Mouse (Mus musculus) midbrain, embryonic 13.5 days (tissue): ENCODE results near the gene Pwp2. TPM values are rescaled to one million over a fixed set of nuclear protein-coding genes. Genes with fewer than 3 reads are reported as not detected.

Experiments used
- ATAC-seq: fragments of 200-750 bp; cut with Nextera tagmentation; 2 replicates; pipeline ENCODE4 v1.8.0; 2017; ENCODE audit warnings: mild to moderate bottlenecking, moderate TSS enrichment, moderate library complexity
- H3K27ac ChIP-seq: fragments of 300-500 bp; sonication (generic); 2 replicates; pipeline ENCODE4 v1.5.1; 2015; ENCODE audit warnings: inconsistent platforms, mild to moderate bottlenecking, moderate library complexity
- H3K27me3 ChIP-seq: fragments of 300-500 bp; sonication (generic); 2 replicates; pipeline ENCODE4 v1.6.1; 2015; ENCODE audit warnings: mild to moderate bottlenecking, inconsistent platforms
- H3K36me3 ChIP-seq: fragments of 300-500 bp; sonication (generic); 2 replicates; pipeline ENCODE4 v1.6.1; 2015; ENCODE audit warnings: mild to moderate bottlenecking, inconsistent platforms
- H3K4me1 ChIP-seq: fragments of 300-500 bp; sonication (generic); replicated peaks from 2 replicates; pipeline ENCODE4 v1.6.1; 2015; ENCODE audit warnings: inconsistent platforms
- H3K4me2 ChIP-seq: fragments of 300-500 bp; sonication (generic); replicated peaks from 2 replicates; pipeline ENCODE4 v1.6.1; 2015; ENCODE audit warnings: moderate library complexity, mild to moderate bottlenecking, inconsistent platforms
- H3K4me3 ChIP-seq: fragments of 300-500 bp; sonication (generic); replicated peaks from 2 replicates; pipeline ENCODE4 v1.5.1; 2015; ENCODE audit warnings: mild to moderate bottlenecking, inconsistent platforms
- H3K9ac ChIP-seq: fragments of 300-500 bp; sonication (generic); replicated peaks from 2 replicates; pipeline ENCODE4 v1.6.1; 2015; ENCODE audit warnings: mild to moderate bottlenecking, inconsistent platforms
- H3K9me3 ChIP-seq: fragments of 300-500 bp; sonication (generic); 2 replicates; pipeline ENCODE4 v1.6.1; 2016; ENCODE audit warnings: mild to moderate bottlenecking, inconsistent platforms
- WGBS: fragments of 180-500 bp; shearing (Covaris S2); methylation state at CpG from one replicate; pipeline ENCODE4 v1.1.7; 2015; 5-methylcytosine and 5-hydroxymethylcytosine counted together
- polyA plus RNA-seq: library from polyadenylated mRNA; unstranded; fragments of >200 nt; fragmentation: Nextera tagmentation; extraction: Ambion mirVana; gene quantifications from 2 replicates; pipeline ENCODE4 v1.2.1, GENCODE M21; 2015

Gene Pwp2
- polyA plus RNA-seq, 1 experiment from 2014 or later = 18.1 TPM

DNA sequence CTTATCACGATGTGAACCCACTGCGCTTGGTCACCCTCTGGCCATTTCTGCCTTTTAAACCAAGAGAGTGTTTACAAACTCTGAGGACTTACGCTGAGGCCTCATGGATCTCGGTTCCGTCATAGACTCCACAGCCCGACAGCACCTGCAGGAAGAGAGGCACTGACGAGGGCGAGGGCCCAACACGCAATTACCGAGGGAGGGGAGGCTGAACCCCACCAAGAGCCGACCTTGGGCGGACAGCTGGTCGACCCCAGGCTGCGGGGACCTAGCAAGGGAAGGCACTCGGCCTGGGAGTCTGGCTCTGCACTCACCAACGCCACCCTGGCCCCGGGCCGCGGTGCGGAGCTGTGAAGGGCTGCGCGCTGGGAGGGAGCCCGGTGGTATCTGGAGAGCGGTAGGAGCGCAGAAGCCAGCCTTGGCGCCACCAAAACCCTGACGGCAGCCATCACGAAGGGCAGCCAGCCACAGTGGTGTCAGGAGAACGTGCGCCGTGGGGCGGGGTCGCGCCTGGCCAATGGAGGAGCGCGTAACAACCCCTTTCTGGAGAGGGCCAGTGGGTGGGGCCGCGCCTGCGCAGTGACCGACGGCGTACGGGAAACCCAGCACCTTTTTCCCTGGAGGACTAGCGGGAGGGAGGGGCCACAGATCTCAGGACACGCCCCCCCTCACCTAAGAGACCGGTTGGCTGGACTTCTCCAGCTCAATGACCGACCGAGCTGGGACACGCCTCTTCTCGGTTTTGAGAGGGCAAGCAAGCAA lies 15.5 kb downstream of the Pwp2 start, which contains the start of gene D10Jhu81e:
Gene D10Jhu81e (minus strand): TSS at position 502 of the 762 bp plus-strand sequence.
- no peaks in the 10 kb centered on the region for H3K9me3 ChIP-seq
- no peaks in the 10 kb centered on the region for H3K27me3 ChIP-seq
- peak within 1 kb of the TSS; percentile 90 for H3K4me2 ChIP-seq
- peaks cover 71% of the 10 kb centered on the region for H3K36me3 ChIP-seq
- H3K4me3 ChIP-seq = peak within 1 kb of the TSS; percentile 80
- peak; percentile 96 for ATAC-seq
- peaks cover 28% of the 10 kb centered on the region for H3K4me1 ChIP-seq
- H3K27ac ChIP-seq = peak within 1 kb of the TSS; percentile 72
- peak within 1 kb of the TSS; percentile 91 for H3K9ac ChIP-seq
- 2% methylated on average over 50 of the region's 50 CpGs for WGBS

DNA sequence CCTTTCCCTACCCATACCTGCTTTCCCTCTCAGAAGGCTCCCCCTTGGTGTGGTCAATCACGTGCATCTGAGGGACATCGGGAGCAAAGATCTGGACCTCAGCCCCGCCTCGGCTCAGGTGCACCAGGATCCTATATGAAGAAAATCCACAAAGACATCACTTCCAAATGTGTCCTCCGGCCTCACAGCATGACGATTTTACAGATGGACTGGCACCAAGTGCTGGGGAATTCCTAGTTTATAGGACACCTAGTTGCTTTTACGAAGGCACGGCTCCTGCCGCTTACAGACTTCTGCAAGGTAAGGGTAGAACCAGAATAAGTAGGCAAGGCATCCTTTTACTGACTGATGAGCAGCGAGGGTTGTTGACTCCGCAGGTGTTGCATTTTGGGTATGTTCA lies 16.2 kb downstream of the Pwp2 start:
- no peaks in the 10 kb centered on the region for H3K27me3 ChIP-seq
- H3K4me2 ChIP-seq = peak overlapping the region; percentile 90
- peak overlapping the region; percentile 91 for H3K9ac ChIP-seq
- no peaks in the 10 kb centered on the region for H3K9me3 ChIP-seq
- H3K4me3 ChIP-seq = peak overlapping the region; percentile 80
- no peak for ATAC-seq
- H3K27ac ChIP-seq = no peak overlapping the region
- peaks cover 65% of the 10 kb centered on the region for H3K36me3 ChIP-seq
- peaks cover 28% of the 10 kb centered on the region for H3K4me1 ChIP-seq
- WGBS = 91% methylated on average over 11 of the region's 11 CpGs

DNA sequence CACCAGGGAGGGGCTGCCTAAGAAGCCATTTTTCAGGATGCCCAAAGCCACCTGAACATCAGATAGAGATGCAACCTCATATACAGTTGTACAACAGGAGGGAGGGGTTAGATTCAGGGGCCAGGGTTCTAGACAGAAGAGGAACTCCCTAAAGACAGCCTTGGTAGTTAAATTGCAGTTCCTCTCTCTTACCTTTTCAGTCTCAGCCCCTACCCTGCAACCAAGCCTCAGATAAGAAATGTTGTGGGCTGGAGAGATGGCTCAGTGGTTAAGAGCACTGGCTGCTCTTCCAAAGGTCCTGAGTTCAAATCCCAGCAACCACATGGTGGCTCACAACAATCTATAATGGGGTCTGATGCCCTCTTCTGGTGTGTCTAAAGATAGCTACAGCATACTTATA lies 17.2 kb downstream of the Pwp2 start:
- no peaks in the 10 kb centered on the region for H3K27me3 ChIP-seq
- H3K4me3 ChIP-seq = no peak overlapping the region
- H3K9me3 ChIP-seq = no peaks in the 10 kb centered on the region
- no peak overlapping the region for H3K9ac ChIP-seq
- H3K36me3 ChIP-seq = peaks cover 65% of the 10 kb centered on the region
- H3K4me1 ChIP-seq = peaks cover 28% of the 10 kb centered on the region
- no peak for ATAC-seq
- H3K4me2 ChIP-seq = no peak overlapping the region
- H3K27ac ChIP-seq = no peak overlapping the region

DNA sequence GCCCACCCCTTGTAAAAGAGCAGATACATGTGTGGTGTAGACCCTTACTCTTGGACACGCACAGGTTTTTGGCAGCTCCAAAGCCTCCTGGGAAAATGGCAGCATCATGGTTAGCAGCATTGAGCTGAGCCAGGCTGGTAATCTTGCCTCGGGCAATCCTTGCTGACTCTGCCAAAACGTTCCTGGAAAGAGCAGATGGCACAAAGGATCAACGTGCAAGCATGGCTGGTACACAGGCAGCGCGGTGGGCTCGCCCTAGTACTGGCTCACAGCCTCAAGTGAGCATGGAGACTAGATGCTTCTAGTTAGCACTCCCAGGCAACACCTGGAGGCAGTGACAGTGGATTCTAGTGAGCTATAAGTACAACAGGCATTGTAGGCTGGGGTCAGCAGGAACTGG lies 17.6 kb downstream of the Pwp2 start:
- no peak overlapping the region for H3K9ac ChIP-seq
- H3K4me3 ChIP-seq = no peak overlapping the region
- no peak for ATAC-seq
- H3K4me2 ChIP-seq = no peak overlapping the region
- no peak overlapping the region for H3K27ac ChIP-seq
- WGBS = 91% methylated on average over 7 of the region's 7 CpGs
- H3K27me3 ChIP-seq = no peaks in the 10 kb centered on the region
- H3K4me1 ChIP-seq = peaks cover 28% of the 10 kb centered on the region
- peaks cover 65% of the 10 kb centered on the region for H3K36me3 ChIP-seq
- H3K9me3 ChIP-seq = no peaks in the 10 kb centered on the region

DNA sequence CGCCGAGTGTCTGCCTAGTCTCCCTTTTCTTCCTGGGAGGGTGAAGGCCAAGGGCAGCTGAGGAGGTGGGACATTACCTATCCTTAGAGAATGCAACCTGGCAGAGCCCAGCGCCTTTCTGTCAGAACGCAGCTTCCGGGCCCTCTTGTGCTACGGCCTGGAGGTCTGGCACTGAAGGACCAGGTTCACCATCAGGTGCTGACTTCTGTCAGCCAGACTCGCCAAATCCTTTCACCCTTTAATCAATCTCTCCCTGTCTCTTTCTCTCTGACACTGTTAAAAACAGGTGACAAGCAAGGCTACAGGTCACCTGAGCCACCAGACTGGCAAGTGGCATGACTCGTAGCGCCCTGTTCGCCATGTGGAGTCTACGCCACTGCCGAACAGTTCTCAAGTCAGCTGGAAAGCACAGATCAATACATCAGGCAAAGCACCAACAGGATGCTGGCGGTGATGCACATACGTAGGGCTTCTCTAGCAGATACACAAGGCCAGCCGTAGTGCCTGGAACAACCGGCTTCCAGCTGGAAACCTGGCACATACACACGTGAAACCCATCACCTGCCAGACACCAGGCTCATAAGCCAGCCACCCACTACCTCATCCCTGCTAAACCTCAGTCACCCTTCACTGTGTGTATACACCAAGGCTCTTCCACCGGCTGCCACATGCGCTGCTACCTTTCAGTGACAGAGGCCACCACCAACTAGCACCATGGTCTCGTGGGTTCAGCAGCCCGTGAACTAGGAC lies 19.5 kb downstream of the Pwp2 start:
- Histone ChIP-seq H3K27ac (no peak overlapping the region), H3K27me3 (no peaks in the 10 kb centered on the region), H3K4me2 (no peak overlapping the region), H3K36me3 (peaks cover 62% of the 10 kb centered on the region), H3K9ac (no peak overlapping the region), H3K4me3 (no peak overlapping the region), H3K9me3 (no peaks in the 10 kb centered on the region), H3K4me1 (peaks cover 26% of the 10 kb centered on the region)
- 94% methylated on average over 21 of the region's 21 CpGs for WGBS
- no peak for ATAC-seq

DNA sequence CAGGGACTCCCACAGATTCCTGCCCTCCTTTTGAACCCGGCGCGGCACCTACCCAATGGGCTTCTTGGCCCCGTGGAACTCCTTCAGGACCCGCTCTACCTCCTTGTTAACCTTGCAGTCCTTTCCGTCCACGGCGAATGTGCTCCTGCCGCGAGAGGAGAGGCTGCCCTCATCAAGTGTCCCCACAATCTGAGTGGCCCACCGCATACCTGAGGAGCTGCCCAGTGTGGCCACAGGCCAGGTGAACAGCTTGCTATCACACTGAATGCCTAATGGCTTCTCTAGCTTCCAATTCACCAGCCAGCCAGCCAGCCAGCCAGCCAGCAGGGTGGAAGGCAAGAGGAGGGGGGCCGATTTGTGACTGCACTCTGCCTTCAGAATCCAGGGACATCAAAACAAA lies 20.2 kb downstream of the Pwp2 start:
- ATAC-seq = no peak
- no peak overlapping the region for H3K4me3 ChIP-seq
- H3K9ac ChIP-seq = no peak overlapping the region
- H3K36me3 ChIP-seq = peaks cover 65% of the 10 kb centered on the region
- WGBS = 90% methylated on average over 12 of the region's 12 CpGs
- no peak overlapping the region for H3K4me2 ChIP-seq
- no peaks in the 10 kb centered on the region for H3K9me3 ChIP-seq
- H3K27me3 ChIP-seq = no peaks in the 10 kb centered on the region
- H3K27ac ChIP-seq = no peak overlapping the region
- H3K4me1 ChIP-seq = peaks cover 21% of the 10 kb centered on the region

DNA sequence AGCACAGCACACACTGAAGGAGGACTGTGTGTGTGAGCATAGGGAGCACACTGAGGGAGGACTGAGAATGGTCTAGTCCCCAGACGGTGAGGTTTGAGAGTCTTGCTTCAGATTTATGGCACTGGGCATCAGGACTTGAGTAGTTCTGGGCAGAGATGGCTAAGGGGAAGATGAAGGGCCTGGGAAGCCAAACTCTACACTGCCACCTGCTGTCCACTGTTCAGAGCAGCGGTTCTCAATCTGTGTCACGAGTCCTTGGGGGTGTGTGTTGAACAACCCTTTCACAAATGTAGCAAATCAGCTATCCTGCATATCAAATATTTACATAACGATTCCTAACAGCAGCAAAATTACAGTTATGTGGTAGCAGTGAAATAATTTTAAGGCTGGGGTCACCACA lies 21.0 kb downstream of the Pwp2 start:
- Histone ChIP-seq H3K27ac (no peak overlapping the region), H3K9ac (no peak overlapping the region), H3K4me3 (no peak overlapping the region), H3K4me2 (no peak overlapping the region), H3K36me3 (peaks cover 65% of the 10 kb centered on the region), H3K4me1 (peaks cover 25% of the 10 kb centered on the region), H3K27me3 (no peaks in the 10 kb centered on the region), H3K9me3 (no peaks in the 10 kb centered on the region)
- no peak for ATAC-seq
- 37% methylated on average over 4 of the region's 4 CpGs for WGBS

DNA sequence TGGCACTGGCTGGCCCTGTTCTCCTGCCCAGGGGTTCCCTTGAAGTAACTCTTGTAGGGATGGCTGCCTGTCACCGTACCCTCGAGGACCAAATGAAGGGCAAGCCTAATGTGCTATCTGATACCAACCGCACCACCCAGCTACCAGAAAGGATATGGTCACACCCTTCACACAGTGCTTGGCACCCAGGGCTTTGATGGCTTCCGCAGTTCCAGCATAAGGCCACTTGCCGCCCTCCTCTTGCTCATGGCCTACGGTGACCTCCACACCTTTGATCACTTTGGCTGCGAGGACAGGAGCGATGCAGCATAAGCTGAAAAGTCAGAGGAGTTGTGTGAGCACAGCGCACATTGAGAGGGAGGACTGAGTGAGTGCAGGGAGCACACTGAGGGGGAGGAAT lies 21.7 kb downstream of the Pwp2 start:
- no peak overlapping the region for H3K9ac ChIP-seq
- 93% methylated on average over 9 of the region's 9 CpGs for WGBS
- H3K4me3 ChIP-seq = no peak overlapping the region
- H3K27me3 ChIP-seq = no peaks in the 10 kb centered on the region
- no peak for ATAC-seq
- no peak overlapping the region for H3K4me2 ChIP-seq
- peaks cover 18% of the 10 kb centered on the region for H3K4me1 ChIP-seq
- H3K9me3 ChIP-seq = no peaks in the 10 kb centered on the region
- no peak overlapping the region for H3K27ac ChIP-seq
- H3K36me3 ChIP-seq = peaks cover 65% of the 10 kb centered on the region

DNA sequence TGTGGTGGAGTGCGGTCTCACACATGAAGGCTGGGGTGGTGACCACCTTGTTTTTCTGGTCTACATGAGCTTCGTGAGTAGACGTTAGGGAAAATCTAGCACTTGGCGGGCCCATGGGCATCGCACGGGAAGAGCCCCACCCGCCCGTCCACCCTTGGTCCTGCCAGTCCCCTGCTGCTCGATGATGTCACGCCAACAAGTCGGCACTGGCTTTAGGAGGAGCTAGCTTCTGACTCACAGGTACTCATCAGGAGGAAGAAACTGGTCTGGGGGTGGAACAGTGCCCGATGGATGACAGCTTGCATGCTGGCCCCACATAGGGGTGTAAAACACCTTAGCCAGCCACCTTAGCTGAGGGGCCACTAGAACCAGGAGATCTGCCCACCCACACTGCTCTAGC lies 22.3 kb downstream of the Pwp2 start:
- Histone ChIP-seq H3K9me3 (no peaks in the 10 kb centered on the region), H3K27me3 (no peaks in the 10 kb centered on the region), H3K4me2 (no peak overlapping the region), H3K36me3 (peaks cover 62% of the 10 kb centered on the region), H3K27ac (no peak overlapping the region), H3K4me3 (no peak overlapping the region), H3K9ac (no peak overlapping the region), H3K4me1 (peaks cover 13% of the 10 kb centered on the region)
- 97% methylated on average over 12 of the region's 12 CpGs for WGBS
- no peak for ATAC-seq

DNA sequence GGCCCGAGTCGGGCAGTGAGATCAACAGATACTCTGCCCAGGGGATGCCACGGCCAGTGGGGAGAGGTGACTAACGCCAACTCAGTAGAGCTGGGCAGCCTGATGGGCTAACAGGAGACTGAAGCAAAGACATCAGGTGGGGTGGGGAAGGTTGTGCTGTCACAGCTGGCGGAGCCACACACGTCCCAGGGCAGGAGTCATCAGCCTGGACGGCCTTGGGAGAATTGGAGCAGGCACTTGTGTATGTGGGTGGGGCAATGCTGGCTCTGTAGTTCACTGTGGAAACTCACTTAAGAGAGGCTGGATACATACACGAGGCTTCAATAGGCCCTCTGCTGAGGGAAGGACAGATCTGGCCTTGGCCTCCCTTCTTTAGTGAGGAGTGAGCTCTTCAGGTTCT lies 23.9 kb downstream of the Pwp2 start:
- H3K27me3 ChIP-seq = no peaks in the 10 kb centered on the region
- H3K4me2 ChIP-seq = no peak overlapping the region
- no peak for ATAC-seq
- no peak overlapping the region for H3K4me3 ChIP-seq
- whole genome bisulfite sequencing = 85% methylated on average over 8 of the region's 8 CpGs
- H3K36me3 ChIP-seq = peaks cover 47% of the 10 kb centered on the region
- peaks cover 9% of the 10 kb centered on the region for H3K4me1 ChIP-seq
- no peaks in the 10 kb centered on the region for H3K9me3 ChIP-seq
- H3K9ac ChIP-seq = no peak overlapping the region
- no peak overlapping the region for H3K27ac ChIP-seq

DNA sequence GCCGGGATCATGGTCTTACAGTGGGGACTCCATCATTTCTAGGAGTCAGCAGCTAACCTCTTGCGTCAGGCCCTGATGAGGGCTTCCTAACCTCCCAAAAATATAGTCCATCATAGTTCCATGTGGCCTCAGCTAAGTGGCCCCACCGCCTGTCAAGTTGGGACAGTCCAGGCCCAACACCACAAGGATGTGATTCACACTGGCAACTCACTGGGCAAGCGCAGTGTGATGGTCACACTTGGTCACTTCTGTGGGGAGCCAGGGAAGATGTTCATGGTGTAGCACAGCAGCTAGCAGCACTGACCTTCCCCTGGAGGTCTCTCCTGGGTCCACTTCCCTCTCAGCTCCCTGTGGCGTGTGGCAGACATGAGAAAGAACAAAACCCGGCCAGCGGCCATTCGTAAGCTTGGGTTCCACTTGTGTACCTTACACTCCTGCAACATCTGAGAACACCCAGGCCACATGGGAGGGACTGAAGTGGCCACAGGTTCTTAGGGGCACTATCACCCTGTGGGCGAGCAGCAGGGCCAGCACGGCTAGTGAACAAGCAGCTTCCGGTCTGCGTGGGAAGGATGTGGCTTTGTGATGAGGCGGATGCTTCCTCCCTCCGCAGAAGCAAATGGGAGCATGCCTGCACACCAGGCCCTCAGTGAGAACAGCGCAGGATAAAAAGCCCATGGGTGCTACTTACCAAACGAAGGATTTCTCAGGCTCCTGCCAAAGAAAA lies 24.4 kb downstream of the Pwp2 start:
- no peaks in the 10 kb centered on the region for H3K9me3 ChIP-seq
- no peaks in the 10 kb centered on the region for H3K27me3 ChIP-seq
- H3K4me2 ChIP-seq = no peak overlapping the region
- H3K4me1 ChIP-seq = peaks cover 9% of the 10 kb centered on the region
- 89% methylated on average over 16 of the region's 16 CpGs for WGBS
- no peak overlapping the region for H3K4me3 ChIP-seq
- no peak overlapping the region for H3K27ac ChIP-seq
- peaks cover 41% of the 10 kb centered on the region for H3K36me3 ChIP-seq
- ATAC-seq = peak; percentile 7
- H3K9ac ChIP-seq = no peak overlapping the region

DNA sequence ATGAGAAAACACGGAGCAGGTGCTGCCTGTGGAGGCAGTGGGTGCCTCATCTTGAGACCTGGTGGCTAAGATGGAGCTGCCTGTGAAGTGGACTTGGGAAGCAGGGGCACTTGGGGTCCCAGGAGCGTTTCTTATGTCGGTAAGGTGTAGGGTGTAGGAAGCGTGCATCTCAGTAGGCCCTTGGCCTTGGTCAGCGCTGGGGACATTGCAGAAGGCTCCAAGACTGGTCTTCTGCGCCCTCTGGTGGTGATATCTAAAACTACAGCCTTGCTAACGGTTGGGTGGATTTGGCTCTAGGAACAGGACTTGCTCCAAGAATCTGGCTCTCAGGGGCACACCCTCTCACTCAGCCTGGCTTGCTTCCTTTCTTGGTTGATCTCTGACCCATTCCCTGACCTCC lies 25.0 kb downstream of the Pwp2 start:
- H3K4me2 ChIP-seq = peak overlapping the region; percentile 45
- no peak overlapping the region for H3K27ac ChIP-seq
- H3K27me3 ChIP-seq = no peaks in the 10 kb centered on the region
- H3K36me3 ChIP-seq = peaks cover 35% of the 10 kb centered on the region
- 4% methylated on average over 7 of the region's 7 CpGs for WGBS
- H3K9me3 ChIP-seq = no peaks in the 10 kb centered on the region
- no peak overlapping the region; the same call in 1 of the 2 replicates for H3K4me3 ChIP-seq
- H3K9ac ChIP-seq = no peak overlapping the region
- peak; percentile 82 for ATAC-seq
- H3K4me1 ChIP-seq = peaks cover 9% of the 10 kb centered on the region
